Mouse (Mus musculus) liver, embryonic 13.5 days (tissue): ENCODE measurements around the gene Pnisr. TPM values are rescaled to one million over a fixed set of nuclear protein-coding genes. Genes with fewer than 3 reads are reported as not detected.

ENCODE experiments used
- ATAC-seq: fragments of 200-750 bp; cut with Nextera tagmentation; 2 replicates; pipeline ENCODE4 v1.8.0; 2017; ENCODE audit warnings: low read depth, mild to moderate bottlenecking, moderate number of reproducible peaks, moderate library complexity
- DNase-seq: peaks from one replicate; pipeline ENCODE4 v3.0.0; 2022
- H3K27ac ChIP-seq: fragments of 300-500 bp; sonication (generic); 2 replicates; pipeline ENCODE4 v1.5.1; 2015; ENCODE audit warnings: moderate library complexity, mild to moderate bottlenecking, inconsistent platforms
- H3K27me3 ChIP-seq: fragments of 300-500 bp; sonication (generic); 2 replicates; pipeline ENCODE4 v1.6.1; 2015; ENCODE audit warnings: mild to moderate bottlenecking, inconsistent platforms
- H3K36me3 ChIP-seq: fragments of 300-500 bp; sonication (generic); 2 replicates; pipeline ENCODE4 v1.6.1; 2015; ENCODE audit warnings: mild to moderate bottlenecking, inconsistent platforms
- H3K4me1 ChIP-seq: fragments of 300-500 bp; sonication (generic); replicated peaks from 2 replicates; pipeline ENCODE4 v1.6.1; 2015; ENCODE audit warnings: inconsistent platforms
- H3K4me2 ChIP-seq: fragments of 300-500 bp; sonication (generic); 2 replicates; pipeline ENCODE4 v1.6.1; 2015; ENCODE audit warnings: inconsistent platforms, mild to moderate bottlenecking, moderate library complexity
- H3K4me3 ChIP-seq: fragments of 300-500 bp; sonication (generic); replicated peaks from 2 replicates; pipeline ENCODE4 v1.5.1; 2015; ENCODE audit warnings: mild to moderate bottlenecking, inconsistent platforms
- H3K9ac ChIP-seq: fragments of 300-500 bp; sonication (generic); 2 replicates; pipeline ENCODE4 v1.6.1; 2015; ENCODE audit warnings: mild to moderate bottlenecking, inconsistent platforms
- H3K9me3 ChIP-seq: fragments of 300-500 bp; sonication (generic); replicated peaks from 2 replicates; pipeline ENCODE4 v1.6.1; 2016; ENCODE audit warnings: inconsistent platforms
- WGBS: fragments of 180-500 bp; shearing (Covaris S2); methylation state at CpG from one replicate; pipeline ENCODE4 v1.1.7; 2015; ENCODE audit not compliant: insufficient replicate concordance; 5-methylcytosine and 5-hydroxymethylcytosine counted together
- polyA plus RNA-seq: library from polyadenylated mRNA; unstranded; fragments of >200 nt; fragmentation: Nextera tagmentation; extraction: Ambion mirVana; gene quantifications from 2 replicates; pipeline ENCODE4 v1.2.1, GENCODE M21; 2015

The Pnisr gene
- polyA plus RNA-seq, 1 experiment from 2014 or later: 36.4 TPM

DNA sequence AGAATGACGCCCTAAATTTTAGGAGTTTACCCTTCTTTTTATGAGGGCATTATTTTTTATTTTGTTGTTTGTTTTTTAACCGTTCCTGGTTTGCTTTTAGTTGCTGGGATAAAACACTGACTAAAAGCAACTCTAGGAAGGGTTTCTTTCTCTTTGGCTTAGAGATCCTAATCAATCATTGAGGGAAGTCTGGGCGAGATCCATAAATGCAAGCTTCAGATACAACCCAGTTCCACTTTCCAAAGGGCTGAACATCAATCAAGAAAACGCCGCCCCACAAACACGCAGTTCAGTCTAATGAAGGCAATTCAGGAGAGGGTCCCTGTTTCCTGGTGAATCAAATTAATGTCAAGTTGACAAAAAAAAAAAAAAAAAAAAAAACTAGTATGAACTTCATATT is 31.4 kb downstream of the Pnisr start:
- H3K9ac ChIP-seq: peak overlapping the region; percentile 77; the same call in 1 of the 2 replicates

DNA sequence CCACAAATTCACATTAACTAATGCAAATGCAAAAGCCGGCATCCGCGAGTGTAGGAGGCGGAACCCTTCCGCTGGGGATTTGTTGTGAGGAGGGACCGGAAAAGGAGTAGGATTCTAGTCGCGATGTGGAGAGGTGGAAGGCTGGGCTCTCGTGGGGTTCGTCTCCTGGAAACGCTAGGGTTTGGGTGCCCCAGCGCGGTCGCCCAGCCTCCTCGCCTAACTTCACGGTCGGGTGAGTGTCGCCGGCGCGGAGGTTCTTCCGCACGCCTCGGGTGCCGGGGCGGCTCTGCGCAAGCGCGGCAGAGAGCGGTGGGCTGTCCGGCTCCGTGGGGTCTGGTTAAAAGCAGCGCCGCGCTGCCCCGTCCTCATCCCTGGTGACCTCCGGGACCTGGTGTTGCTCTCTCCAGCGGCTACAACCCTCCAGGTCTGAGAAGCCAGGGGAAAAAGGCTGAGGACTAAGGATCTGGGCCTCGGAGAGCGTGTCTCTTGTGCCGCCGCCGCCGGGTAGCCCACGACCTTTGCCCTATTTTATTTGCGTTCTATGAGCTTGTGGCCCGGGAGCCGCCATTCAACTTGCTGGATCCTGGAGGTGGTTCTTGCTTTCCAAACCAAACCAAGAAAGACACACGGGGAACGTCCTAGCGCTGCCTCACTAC is 32.3 kb downstream of the Pnisr start, which contains the start of gene Coq3:
Gene Coq3, plus strand, starts transcription at position 109 of the 656 bp plus-strand sequence.
- Histone ChIP-seq H3K9ac (peak within 1 kb of the TSS; percentile 77), H3K4me3 (peak within 1 kb of the TSS; percentile 78), H3K27me3 (no peaks in the 10 kb centered on the region), H3K36me3 (peaks cover 21% of the 10 kb centered on the region; the same call in 1 of the 2 replicates), H3K27ac (peak within 1 kb of the TSS; percentile 92), H3K4me1 (peaks cover 33% of the 10 kb centered on the region), H3K4me2 (peak within 1 kb of the TSS; percentile 76), H3K9me3 (no peaks in the 10 kb centered on the region)
- under 1% methylated on average over 51 of the region's 51 CpGs for WGBS
- DNase-seq: peak; percentile 68
- peak; percentile 88 for ATAC-seq

More for the DNA sequence above, 31.4 kb downstream of the Pnisr start:
- no peak for DNase-seq
- Histone ChIP-seq H3K4me1 (peaks cover 33% of the 10 kb centered on the region), H3K27ac (no peak overlapping the region), H3K4me3 (peak overlapping the region; percentile 78), H3K9me3 (no peaks in the 10 kb centered on the region), H3K27me3 (no peaks in the 10 kb centered on the region), H3K4me2 (peak overlapping the region; percentile 76), H3K36me3 (peaks cover 29% of the 10 kb centered on the region)
- ATAC-seq: no peak
- WGBS: 24% methylated on average over 6 of the region's 6 CpGs

DNA sequence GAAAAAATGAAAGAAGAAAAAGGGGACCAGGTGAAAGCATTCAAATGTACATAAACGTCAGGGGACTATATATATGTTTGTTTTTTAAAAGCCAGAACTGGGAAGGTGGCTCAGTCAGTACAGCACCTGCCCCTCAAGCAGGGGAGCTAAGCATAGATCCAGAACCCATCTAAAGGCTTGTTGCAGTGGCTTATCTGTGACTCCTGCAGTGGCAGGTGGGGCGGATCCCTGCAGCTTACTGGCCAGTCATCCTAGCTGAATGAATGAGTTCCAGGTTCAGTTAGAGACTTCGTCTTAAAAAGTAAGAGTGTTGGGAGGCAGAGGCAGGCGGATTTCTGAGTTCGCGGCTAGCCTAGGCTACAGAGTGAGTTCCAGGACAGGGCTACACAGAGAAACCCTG is 35.4 kb downstream of the Pnisr start:
- Histone ChIP-seq H3K27ac (no peak overlapping the region), H3K4me1 (peaks cover 33% of the 10 kb centered on the region), H3K4me3 (no peak overlapping the region), H3K36me3 (peaks cover 6% of the 10 kb centered on the region; the same call in 1 of the 2 replicates), H3K27me3 (no peaks in the 10 kb centered on the region), H3K9me3 (no peaks in the 10 kb centered on the region), H3K4me2 (no peak overlapping the region), H3K9ac (no peak overlapping the region)
- 69% methylated on average over 6 of the region's 6 CpGs for WGBS
- peak; percentile 59 for ATAC-seq
- DNase-seq: peak; percentile 17

DNA sequence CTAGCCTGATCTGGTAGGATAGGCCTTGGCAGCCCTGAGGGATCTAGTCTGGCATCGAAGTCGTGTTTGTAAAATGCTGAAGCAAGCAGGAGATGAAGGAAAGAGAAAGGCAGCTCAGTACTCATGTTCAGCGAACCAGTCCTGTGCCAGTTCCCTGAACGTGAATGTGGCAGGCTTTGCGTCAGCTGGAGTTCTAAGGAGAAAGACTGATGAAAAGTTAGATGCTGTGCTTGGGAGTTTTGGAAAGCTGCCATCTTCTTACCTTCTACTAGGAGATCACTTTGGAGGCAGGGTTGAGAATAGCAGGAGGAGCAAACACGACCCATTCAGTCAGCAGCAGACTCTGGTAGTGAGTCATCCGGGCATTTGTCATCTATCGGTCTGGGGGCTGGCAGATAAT is 38.4 kb downstream of the Pnisr start:
- Histone ChIP-seq H3K9me3 (no peaks in the 10 kb centered on the region), H3K4me2 (no peak overlapping the region), H3K36me3 (peaks cover 6% of the 10 kb centered on the region; the same call in 1 of the 2 replicates), H3K4me1 (peaks cover 18% of the 10 kb centered on the region), H3K27ac (no peak overlapping the region), H3K27me3 (no peaks in the 10 kb centered on the region), H3K4me3 (no peak overlapping the region), H3K9ac (no peak overlapping the region)
- 79% methylated on average over 8 of the region's 8 CpGs for WGBS
- ATAC-seq (no peak), DNase-seq (no peak)

Other genes starting within 250 kb of the Pnisr start
- not detected in 2 replicates for gene Prdm13, start 161.6 kb upstream of the Pnisr start, polyA plus RNA-seq
- gene Ccnc, start 119.9 kb upstream of the Pnisr start, polyA plus RNA-seq: 23.2 and 32.1 TPM in 2 replicates
- 13.6 and 18.7 TPM in 2 replicates for gene Usp45, start 80.4 kb upstream of the Pnisr start, polyA plus RNA-seq
- 17.5 and 20.9 TPM in 2 replicates for gene Tstd3, start 80.4 kb upstream of the Pnisr start, polyA plus RNA-seq
- gene Coq3, start 32.1 kb downstream of the Pnisr start, polyA plus RNA-seq: 11.8 and 12.8 TPM in 2 replicates
- 0.06 and 0.10 TPM in 2 replicates for gene Faxc, start 83.7 kb downstream of the Pnisr start, polyA plus RNA-seq